Mouse (Mus musculus): ENCODE measurements around the gene Gnb1l. TPM values are rescaled to one million over a fixed set of nuclear protein-coding genes. Genes with fewer than 3 reads are reported as not detected.

The Gnb1l gene
- 11.2 and 12.9 TPM in 2 replicates for polyA plus RNA-seq (2016; fragmentation: Nextera tagmentation; extraction: Ambion mirVana)

GRCm38 (mm10) chr16:18498558-18498990 is at the start of gene Gnb1l, which contains the start of gene Rtl10:
Gene Gnb1l (plus strand): TSS chr16:18498713.
Gene Rtl10 (plus strand): TSS chr16:18498901.
- Histone ChIP-seq H3K27me3 (replicated peaks) (no peaks in the 10 kb centered on the region), H3K9ac (peak within 1 kb of the TSS; percentile 65), H3K27ac (peak within 1 kb of the TSS; percentile 69), H3K4me2 (replicated peaks) (peak within 1 kb of the TSS; percentile 80), H3K9me3 (no peaks in the 10 kb centered on the region), H3K36me3 (peaks cover 20% of the 10 kb centered on the region; the same call in 1 of the 2 replicates), H3K4me3 (peak within 1 kb of the TSS; percentile 65), H3K4me1 (peaks cover 17% of the 10 kb centered on the region)
- ATAC-seq (ENCODE audit: low FRiP score, low read depth), result peak; percentile 98
- under 1% methylated on average over 51 of the region's 51 CpGs for WGBS

GRCm38 (mm10) chr16:18449005-18449404 is 49.5 kb upstream of the Gnb1l start:
- H3K9ac ChIP-seq, result no peak overlapping the region
- 93% methylated on average over 4 of the region's 4 CpGs for WGBS
- no peak overlapping the region for H3K4me2 ChIP-seq (replicated peaks)
- no peaks in the 10 kb centered on the region for H3K9me3 ChIP-seq
- no peaks in the 10 kb centered on the region for H3K27me3 ChIP-seq (replicated peaks)
- peaks cover 3% of the 10 kb centered on the region; the same call in 1 of the 2 replicates for H3K36me3 ChIP-seq
- peaks cover 8% of the 10 kb centered on the region; the same call in 1 of the 2 replicates for H3K4me1 ChIP-seq
- no peak for ATAC-seq (ENCODE audit: low FRiP score, low read depth)
- no peak overlapping the region for H3K27ac ChIP-seq
- no peak overlapping the region for H3K4me3 ChIP-seq

GRCm38 (mm10) chr16:18451486-18452181 is 46.9 kb upstream of the Gnb1l start:
- H3K4me3 ChIP-seq, result no peak overlapping the region
- peaks cover 8% of the 10 kb centered on the region; the same call in 1 of the 2 replicates for H3K4me1 ChIP-seq
- H3K36me3 ChIP-seq, result no peaks in the 10 kb centered on the region; the same call in 1 of the 2 replicates
- no peak for ATAC-seq (ENCODE audit: low FRiP score, low read depth)
- H3K9ac ChIP-seq, result no peak overlapping the region
- H3K4me2 ChIP-seq (replicated peaks), result no peak overlapping the region
- no peaks in the 10 kb centered on the region for H3K9me3 ChIP-seq
- no peaks in the 10 kb centered on the region for H3K27me3 ChIP-seq (replicated peaks)
- H3K27ac ChIP-seq, result no peak overlapping the region
- 65% methylated on average over 9 of the region's 9 CpGs for WGBS

GRCm38 (mm10) chr16:18452361-18452862 is 46.1 kb upstream of the Gnb1l start:
- H3K4me3 ChIP-seq, result no peak overlapping the region
- no peak overlapping the region for H3K27ac ChIP-seq
- 87% methylated on average over 8 of the region's 8 CpGs for whole genome bisulfite sequencing
- H3K9ac ChIP-seq, result no peak overlapping the region
- ATAC-seq (ENCODE audit: low FRiP score, low read depth), result no peak
- no peak overlapping the region for H3K4me2 ChIP-seq (replicated peaks)
- H3K4me1 ChIP-seq, result peaks cover 8% of the 10 kb centered on the region; the same call in 1 of the 2 replicates
- no peaks in the 10 kb centered on the region; the same call in 1 of the 2 replicates for H3K36me3 ChIP-seq
- H3K27me3 ChIP-seq (replicated peaks), result no peaks in the 10 kb centered on the region
- H3K9me3 ChIP-seq, result no peaks in the 10 kb centered on the region

DNA sequence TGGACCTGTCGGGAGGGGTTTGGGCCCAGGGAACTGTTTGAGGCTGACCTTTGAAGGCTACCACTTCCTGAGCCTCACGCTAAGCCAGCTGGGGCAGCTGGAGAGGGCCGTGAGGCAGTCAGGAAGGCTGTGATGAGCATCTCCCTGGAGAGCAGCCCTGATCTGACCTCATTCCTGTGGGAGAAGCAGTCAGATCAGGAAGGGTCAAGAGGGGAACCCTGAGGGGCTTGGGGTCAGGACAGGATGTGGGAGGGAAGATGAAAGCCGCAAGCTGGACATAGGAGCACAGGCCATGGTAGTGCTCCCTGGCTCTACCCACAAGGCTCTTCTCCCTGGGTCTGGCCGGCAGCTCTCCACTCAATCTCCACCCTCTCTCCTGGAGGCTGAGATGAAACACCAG is 44.7 kb upstream of the Gnb1l start:
- no peaks in the 10 kb centered on the region for H3K27me3 ChIP-seq (replicated peaks)
- H3K4me2 ChIP-seq (replicated peaks), result no peak overlapping the region
- H3K9ac ChIP-seq, result no peak overlapping the region
- H3K4me3 ChIP-seq, result no peak overlapping the region
- H3K9me3 ChIP-seq, result no peaks in the 10 kb centered on the region
- WGBS, result 45% methylated on average over 5 of the region's 5 CpGs
- no peak overlapping the region for H3K27ac ChIP-seq
- no peak for ATAC-seq (ENCODE audit: low FRiP score, low read depth)
- H3K4me1 ChIP-seq, result peaks cover 9% of the 10 kb centered on the region; the same call in 1 of the 2 replicates
- H3K36me3 ChIP-seq, result no peaks in the 10 kb centered on the region; the same call in 1 of the 2 replicates

DNA sequence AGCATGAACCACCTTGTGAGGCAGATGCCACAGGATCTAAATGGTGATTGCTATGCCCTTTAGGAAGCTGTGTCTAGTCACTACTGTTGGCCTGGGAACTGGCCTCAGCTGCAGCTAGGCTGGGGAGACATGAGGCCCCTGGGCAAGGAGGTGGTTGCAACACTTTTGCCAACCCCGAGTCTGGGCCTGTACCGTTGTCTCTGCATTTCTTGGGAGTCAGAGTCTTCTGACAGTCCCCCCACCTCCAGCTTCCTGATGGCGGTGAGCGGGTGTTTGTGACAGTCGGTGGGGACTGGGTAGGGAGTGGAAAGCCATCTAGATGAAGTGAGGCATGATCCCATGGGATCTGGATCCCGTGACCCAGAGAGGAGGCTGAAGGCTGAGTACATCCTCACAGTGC is 43.1 kb upstream of the Gnb1l start:
- WGBS, result 92% methylated on average over 6 of the region's 6 CpGs
- Histone ChIP-seq H3K9ac (no peak overlapping the region), H3K4me2 (replicated peaks) (no peak overlapping the region), H3K9me3 (no peaks in the 10 kb centered on the region), H3K36me3 (no peaks in the 10 kb centered on the region), H3K27me3 (replicated peaks) (no peaks in the 10 kb centered on the region), H3K27ac (no peak overlapping the region), H3K4me1 (peaks cover 23% of the 10 kb centered on the region), H3K4me3 (no peak overlapping the region)
- ATAC-seq (ENCODE audit: low FRiP score, low read depth), result no peak

DNA sequence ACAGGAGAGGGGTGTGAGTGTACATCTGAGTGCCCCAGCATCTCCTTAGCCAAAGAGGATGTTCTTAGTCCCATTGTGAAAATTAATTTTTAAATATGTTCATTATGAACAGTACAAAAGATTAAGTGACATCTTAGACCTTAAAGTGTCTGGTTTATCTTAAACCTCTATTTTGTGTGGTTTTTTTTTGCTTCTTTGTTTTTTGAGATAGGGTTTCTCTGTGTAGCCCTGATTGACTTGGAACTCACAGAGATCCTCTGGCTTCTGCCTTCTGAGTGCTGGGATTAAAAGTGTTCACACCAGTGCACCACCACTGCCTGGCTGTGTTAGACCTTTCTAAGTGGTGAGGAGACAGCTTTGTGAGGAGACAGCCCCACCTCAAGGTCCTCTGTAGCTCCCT is 39.9 kb upstream of the Gnb1l start:
- Histone ChIP-seq H3K4me2 (replicated peaks) (no peak overlapping the region), H3K4me1 (peaks cover 18% of the 10 kb centered on the region), H3K4me3 (no peak overlapping the region), H3K36me3 (no peaks in the 10 kb centered on the region), H3K27me3 (replicated peaks) (peaks cover 4% of the 10 kb centered on the region; the same call in 1 of the 2 replicates), H3K27ac (no peak overlapping the region), H3K9me3 (no peaks in the 10 kb centered on the region), H3K9ac (no peak overlapping the region)
- ATAC-seq (ENCODE audit: low FRiP score, low read depth), result no peak

- Histone ChIP-seq H3K36me3 (no peaks in the 10 kb centered on the region), H3K9ac (0 out of 2 replicates have a peak overlapping the region, but pooled peaks have one; percentile 14), H3K27ac (no peak overlapping the region), H3K9me3 (no peaks in the 10 kb centered on the region), H3K4me1 (peaks cover 16% of the 10 kb centered on the region), H3K4me2 (replicated peaks) (peak overlapping the region; percentile 44), H3K27me3 (replicated peaks) (peaks cover 4% of the 10 kb centered on the region; the same call in 1 of the 2 replicates), H3K4me3 (no peak overlapping the region)
- peak; percentile 27; the same call in 1 of the 2 replicates for ATAC-seq (ENCODE audit: low FRiP score, low read depth)
- WGBS, result 14% methylated on average over 12 of the region's 12 CpGs
These were observed 39.1 kb upstream of the Gnb1l start for GRCm38 (mm10) chr16:18459335-18459954.

DNA sequence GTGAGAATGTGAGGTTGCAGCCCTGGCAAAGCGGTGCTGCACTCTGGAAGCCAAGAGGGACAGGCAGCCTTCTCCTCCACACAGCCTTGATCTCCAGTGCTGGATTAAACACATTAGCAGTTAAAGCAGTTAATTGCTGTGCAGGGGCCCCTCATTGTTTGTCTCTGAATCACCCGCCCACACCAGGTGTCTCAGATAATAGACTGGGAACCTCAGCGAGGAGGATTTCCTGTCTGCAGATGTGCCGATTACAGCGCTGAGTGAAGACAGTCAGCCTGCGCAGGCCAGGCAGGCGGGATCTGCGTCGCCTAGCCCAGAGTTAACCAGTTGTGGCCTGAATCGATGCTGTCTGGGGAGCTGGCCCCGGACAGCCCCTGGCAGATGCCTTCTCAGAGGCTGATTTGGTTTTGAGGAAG is 38.5 kb upstream of the Gnb1l start:
- 1% methylated on average over 11 of the region's 11 CpGs for WGBS
- peaks cover 16% of the 10 kb centered on the region for H3K4me1 ChIP-seq
- H3K27me3 ChIP-seq (replicated peaks), result peaks cover 7% of the 10 kb centered on the region; the same call in 1 of the 2 replicates
- H3K36me3 ChIP-seq, result no peaks in the 10 kb centered on the region
- no peak overlapping the region for H3K27ac ChIP-seq
- H3K4me3 ChIP-seq, result no peak overlapping the region
- peak overlapping the region; percentile 33; the same call in 1 of the 2 replicates for H3K9ac ChIP-seq
- peak overlapping the region; percentile 44 for H3K4me2 ChIP-seq (replicated peaks)
- ATAC-seq (ENCODE audit: low FRiP score, low read depth), result peak; percentile 85
- no peaks in the 10 kb centered on the region for H3K9me3 ChIP-seq

DNA sequence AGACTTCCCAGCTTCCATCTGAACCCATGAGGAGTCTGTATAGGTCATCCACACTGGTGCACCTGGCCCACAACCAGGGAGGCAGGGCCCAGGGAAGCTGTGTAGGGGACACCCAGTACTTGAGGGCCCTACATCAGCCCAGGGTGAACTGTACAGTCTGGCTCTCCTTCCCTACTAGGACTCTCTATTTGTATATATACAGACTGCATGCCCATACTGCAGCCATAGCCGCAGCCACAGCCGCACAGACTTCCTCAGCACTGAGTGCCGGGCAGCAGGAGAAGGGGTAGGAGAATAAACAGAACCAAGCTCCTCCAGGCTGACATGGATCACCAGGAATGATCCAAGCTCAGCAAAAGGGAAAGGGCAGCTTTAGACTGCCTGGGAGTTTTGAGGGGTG is 37.7 kb upstream of the Gnb1l start:
- 81% methylated on average over 3 of the region's 3 CpGs for WGBS
- H3K27ac ChIP-seq, result no peak overlapping the region

GRCm38 (mm10) chr16:18462031-18462430 is 36.5 kb upstream of the Gnb1l start:
- Histone ChIP-seq H3K27ac (no peak overlapping the region), H3K9ac (no peak overlapping the region), H3K27me3 (replicated peaks) (peaks cover 9% of the 10 kb centered on the region; the same call in 1 of the 2 replicates), H3K4me2 (replicated peaks) (no peak overlapping the region), H3K36me3 (no peaks in the 10 kb centered on the region), H3K9me3 (no peaks in the 10 kb centered on the region), H3K4me1 (peaks cover 16% of the 10 kb centered on the region), H3K4me3 (no peak overlapping the region)
- ATAC-seq (ENCODE audit: low FRiP score, low read depth), result no peak
- WGBS, result 36% methylated on average over 9 of the region's 9 CpGs

More for the DNA sequence above, 37.7 kb upstream of the Gnb1l start:
- no peak for ATAC-seq (ENCODE audit: low FRiP score, low read depth)
- Histone ChIP-seq H3K4me1 (peaks cover 16% of the 10 kb centered on the region), H3K9ac (no peak overlapping the region), H3K4me3 (no peak overlapping the region), H3K27me3 (replicated peaks) (peaks cover 9% of the 10 kb centered on the region; the same call in 1 of the 2 replicates), H3K9me3 (no peaks in the 10 kb centered on the region), H3K4me2 (replicated peaks) (no peak overlapping the region), H3K36me3 (no peaks in the 10 kb centered on the region)

DNA sequence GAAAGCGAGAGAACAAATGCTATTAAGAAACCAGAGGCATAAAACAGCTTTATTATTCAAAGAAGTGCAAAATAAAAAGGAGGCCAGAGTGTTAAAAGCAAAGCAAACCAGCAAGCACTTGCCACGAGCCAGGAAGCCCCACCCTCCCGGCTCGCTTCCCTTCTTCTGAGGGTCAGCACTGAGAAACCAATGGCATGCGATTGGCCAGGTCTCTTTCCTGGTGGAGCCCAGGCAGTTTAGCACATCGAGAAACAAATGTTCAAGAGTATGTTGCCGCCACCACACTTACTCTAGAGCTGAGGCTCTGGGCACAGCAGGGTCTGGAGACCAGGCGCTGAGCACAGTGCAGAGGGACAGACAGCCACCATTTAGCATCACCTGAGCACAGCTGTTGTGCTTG is 35.9 kb upstream of the Gnb1l start:
- H3K9me3 ChIP-seq, result no peaks in the 10 kb centered on the region
- no peak overlapping the region for H3K4me3 ChIP-seq
- no peak overlapping the region for H3K9ac ChIP-seq
- H3K4me1 ChIP-seq, result peaks cover 16% of the 10 kb centered on the region
- no peak overlapping the region for H3K27ac ChIP-seq
- 47% methylated on average over 8 of the region's 8 CpGs for WGBS
- H3K27me3 ChIP-seq (replicated peaks), result peaks cover 9% of the 10 kb centered on the region; the same call in 1 of the 2 replicates
- H3K4me2 ChIP-seq (replicated peaks), result no peak overlapping the region
- no peaks in the 10 kb centered on the region for H3K36me3 ChIP-seq
- ATAC-seq (ENCODE audit: low FRiP score, low read depth), result no peak

All from neural tube, embryonic 12.5 days (tissue).